Mouse (Mus musculus) myocyte (in vitro differentiated cells): Measurements from ENCODE around the gene Cacna2d3. TPM values are rescaled to one million over a fixed set of nuclear protein-coding genes. Genes with fewer than 3 reads are reported as not detected.

Source experiments
- H3K27me3 ChIP-seq: one replicate; pipeline ENCODE4 v1.6.1; 2011; ENCODE audit not compliant: control insufficient read depth, insufficient read depth, insufficient read length
- H3K36me3 ChIP-seq: one replicate; pipeline ENCODE4 v1.6.1; 2011; ENCODE audit not compliant: control insufficient read depth, insufficient read depth
- H3K4me2 ChIP-seq: one replicate; pipeline ENCODE4 v1.6.1; 2011; ENCODE audit warnings: low read depth, control low read depth
- H3K4me3 ChIP-seq: one replicate; pipeline ENCODE4 v1.5.1; 2011; ENCODE audit warnings: mild to moderate bottlenecking, control low read depth, moderate library complexity
- H3K79me2 ChIP-seq: one replicate; pipeline ENCODE4 v1.6.1; 2011; ENCODE audit not compliant: control insufficient read depth, insufficient read depth
- H3ac ChIP-seq: one replicate; pipeline ENCODE4 v1.6.1; 2011; ENCODE audit not compliant: control insufficient read depth, insufficient read length
- CEBPB ChIP-seq: IDR thresholded peaks from 2 replicates; pipeline ENCODE4 v1.6.1; 2011; ENCODE audit warnings: mild to moderate bottlenecking, moderate library complexity; ENCODE audit not compliant: poor library complexity, insufficient read depth, severe bottlenecking
- E2F4 ChIP-seq: IDR thresholded peaks from one replicate; pipeline ENCODE4 v1.6.1; 2011; ENCODE audit warnings: mild to moderate bottlenecking, control low read depth, moderate library complexity; ENCODE audit not compliant: insufficient read depth
- MAX ChIP-seq: IDR thresholded peaks from one replicate; pipeline ENCODE4 v1.6.1; 2011; ENCODE audit warnings: low read depth, mild to moderate bottlenecking, control low read depth
- MYOD1 ChIP-seq, 3 experiments: IDR thresholded peaks; one replicate each; pipeline ENCODE4 v1.6.1; 2011; ENCODE audit warnings: control low read depth in 2 of 3, low read depth in 2 of 3, mild to moderate bottlenecking in 2 of 3, moderate library complexity in 1 of 3; ENCODE audit not compliant: insufficient read length in 2 of 3, control insufficient read depth in 1 of 3
- MYOG ChIP-seq, 3 experiments: IDR thresholded peaks; one replicate each; pipeline ENCODE4 v1.6.1; 2011; ENCODE audit warnings: control low read depth in 2 of 3, low read depth in 2 of 3, mild to moderate bottlenecking in 2 of 3; ENCODE audit not compliant: insufficient read length in 2 of 3, control insufficient read depth in 1 of 3, insufficient read depth in 1 of 3
- POLR2A ChIP-seq: IDR thresholded peaks from one replicate; pipeline ENCODE4 v1.6.1; 2011; ENCODE audit warnings: low read depth, mild to moderate bottlenecking, control low read depth, moderate library complexity; ENCODE audit not compliant: insufficient read length
- POLR2AphosphoS2 ChIP-seq: IDR thresholded peaks from one replicate; pipeline ENCODE4 v1.6.1; 2011; ENCODE audit warnings: low read depth, control low read depth; ENCODE audit not compliant: insufficient read length
- REST ChIP-seq: IDR thresholded peaks from one replicate; pipeline ENCODE4 v1.6.1; 2011; ENCODE audit warnings: mild to moderate bottlenecking, control low read depth, moderate library complexity; ENCODE audit not compliant: insufficient read depth, insufficient read length
- SRF ChIP-seq: IDR thresholded peaks from one replicate; pipeline ENCODE4 v1.6.1; 2011; ENCODE audit warnings: low read depth; ENCODE audit not compliant: control insufficient read depth, insufficient read length
- TCF12 ChIP-seq: IDR thresholded peaks from one replicate; pipeline ENCODE4 v1.6.1; 2011; ENCODE audit warnings: mild to moderate bottlenecking, control low read depth; ENCODE audit not compliant: poor library complexity, insufficient read depth, severe bottlenecking
- TCF3 ChIP-seq: IDR thresholded peaks from one replicate; pipeline ENCODE4 v1.6.1; 2011; ENCODE audit warnings: low read depth, control low read depth; ENCODE audit not compliant: insufficient read length
- USF1 ChIP-seq: IDR thresholded peaks from one replicate; pipeline ENCODE4 v1.6.1; 2011; ENCODE audit warnings: low read depth, mild to moderate bottlenecking, control low read depth, moderate library complexity
- polyA plus RNA-seq: library from polyadenylated mRNA; unstranded; fragments of >200 nt; fragmentation: generic; extraction: Trizol; gene quantifications from one replicate; pipeline ENCODE4 v1.2.1, GENCODE M21; 2012; ENCODE audit warnings: missing spikeins

Cacna2d3 gene
- polyA plus RNA-seq, 1 experiment = 0.10 TPM

GRCm38 (mm10) chr14:28972620-28973019 lies 749.0 kb downstream of the Cacna2d3 start:
- Histone ChIP-seq H3K79me2 (no peaks in the 10 kb centered on the region), H3K4me2 (no peak overlapping the region), H3ac (no peak overlapping the region), H3K4me3 (no peak overlapping the region), H3K36me3 (no peaks in the 10 kb centered on the region), H3K27me3 (no peaks in the 10 kb centered on the region)
- no peak for TF ChIP-seq MYOG (IDR thresholded peaks at IDR 0.05; ENCODE audit: control insufficient read depth in 1 of 3, insufficient read depth in 1 of 3, insufficient read length in 2 of 3, low read depth in 2 of 3)

GRCm38 (mm10) chr14:28969247-28969646 lies 752.4 kb downstream of the Cacna2d3 start:
- no peaks in the 10 kb centered on the region for H3K27me3 ChIP-seq
- no peak overlapping the region for H3K4me2 ChIP-seq
- H3K4me3 ChIP-seq = no peak overlapping the region
- no peaks in the 10 kb centered on the region for H3K36me3 ChIP-seq
- H3ac ChIP-seq = no peak overlapping the region
- no peaks in the 10 kb centered on the region for H3K79me2 ChIP-seq
- no peak for TF ChIP-seq MYOD1 (IDR thresholded peaks at IDR 0.05; ENCODE audit: control insufficient read depth in 1 of 3, insufficient read length in 2 of 3, low read depth in 2 of 3)
- TF ChIP-seq MAX = no peak

GRCm38 (mm10) chr14:28966881-28967280 lies 754.8 kb downstream of the Cacna2d3 start:
- Histone ChIP-seq H3K36me3 (no peaks in the 10 kb centered on the region), H3K4me2 (no peak overlapping the region), H3K4me3 (no peak overlapping the region), H3K79me2 (no peaks in the 10 kb centered on the region), H3ac (no peak overlapping the region), H3K27me3 (no peaks in the 10 kb centered on the region)
- TF ChIP-seq POLR2AphosphoS2 (no peak), CEBPB (no peak), SRF (no peak), MYOG (IDR thresholded peaks at IDR 0.05; ENCODE audit: control insufficient read depth in 1 of 3, insufficient read depth in 1 of 3, insufficient read length in 2 of 3, low read depth in 2 of 3) (no peak), TCF12 (no peak), REST (no peak), USF1 (no peak), MYOD1 (IDR thresholded peaks at IDR 0.05; ENCODE audit: control insufficient read depth in 1 of 3, insufficient read length in 2 of 3, low read depth in 2 of 3) (no peak), MAX (no peak), POLR2A (no peak), TCF3 (no peak), E2F4 (no peak)

- H3K4me3 ChIP-seq = no peak overlapping the region
- H3K36me3 ChIP-seq = no peaks in the 10 kb centered on the region
- TF ChIP-seq MYOD1 (IDR thresholded peaks at IDR 0.05; ENCODE audit: control insufficient read depth in 1 of 3, insufficient read length in 2 of 3, low read depth in 2 of 3) (no peak), E2F4 (no peak), CEBPB (no peak), REST (no peak), TCF12 (no peak), POLR2AphosphoS2 (no peak), TCF3 (no peak), SRF (no peak), USF1 (no peak), MAX (no peak)
- H3K27me3 ChIP-seq = no peaks in the 10 kb centered on the region
- H3ac ChIP-seq = no peak overlapping the region
- H3K79me2 ChIP-seq = no peaks in the 10 kb centered on the region
- H3K4me2 ChIP-seq = no peak overlapping the region
These were observed 760.3 kb downstream of the Cacna2d3 start for GRCm38 (mm10) chr14:28961379-28961778.

- TF ChIP-seq MAX (no peak), SRF (no peak), REST (no peak), TCF12 (no peak), E2F4 (no peak), MYOD1 (IDR thresholded peaks at IDR 0.05; ENCODE audit: control insufficient read depth in 1 of 3, insufficient read length in 2 of 3, low read depth in 2 of 3) (no peak), MYOG (IDR thresholded peaks at IDR 0.05; ENCODE audit: control insufficient read depth in 1 of 3, insufficient read depth in 1 of 3, insufficient read length in 2 of 3, low read depth in 2 of 3) (no peak), TCF3 (no peak), CEBPB (no peak), POLR2A (no peak), POLR2AphosphoS2 (no peak), USF1 (no peak)
- no peaks in the 10 kb centered on the region for H3K79me2 ChIP-seq
- no peaks in the 10 kb centered on the region for H3K36me3 ChIP-seq
- H3K4me2 ChIP-seq = no peak overlapping the region
- H3ac ChIP-seq = no peak overlapping the region
- no peak overlapping the region for H3K4me3 ChIP-seq
- no peaks in the 10 kb centered on the region for H3K27me3 ChIP-seq
These were observed 762.6 kb downstream of the Cacna2d3 start for GRCm38 (mm10) chr14:28959042-28959441.
